17 mouse cellular contexts compared by ENCODE assay signal in genomic region chr17:90094999-90095398, GRCm38 (mm10).
DNase-seq lines count a peak whose midpoint lies in the region; ATAC-seq lines count a peak whose summit lies in the region.
"Had no signal": no experiment of that assay in that cellular context is flagged by ENCODE, and none has a peak within 500 bp of the region (broad histone marks: within the 10 kb centered on the region; RNA-seq: fewer than 3 reads in every experiment).

No protein-coding gene starts in this region.

- no peak for DNase-seq in frontal cortex, postnatal 10 days (ENCODE audit: low spot score in 2 of 2)
- DNase-seq in layer of hippocampus, adult 9-11 months: peak; percentile 43
- no peak for DNase-seq in layer of hippocampus, postnatal 10 days (ENCODE audit: low spot score in 2 of 2)
- DNase-seq in right cerebral cortex, adult 18-20 months: peak; percentile 63
- no peak for DNase-seq in right cerebral cortex, postnatal 25 days
- DNase-seq in telencephalon, adult 2 months (ENCODE audit: low read depth, low spot score): peak; percentile 83
- DNase-seq in cerebellum, postnatal 14 days: no peak
- DNase-seq: adrenal gland, postnatal 10 days; B cell, adult 2 months; cerebellum, adult 11-12 months; cerebellum, adult 9-10 months; cerebellum, postnatal 36 days; gastrocnemius, adult 2 months; gastrocnemius, postnatal 25 days; heart, postnatal 36 days had no signal

- ATAC-seq in frontal cortex, adult (ENCODE audit: low TSS enrichment): peak; percentile 86
- ATAC-seq: forebrain, embryonic 16.5 days had no signal

Comparison
In these comparisons a context has a peak if more than half of its experiments do, and no peak if none do; other contexts are left out.
1. DNase-seq: peak in layer of hippocampus, adult 9-11 months (single experiment), right cerebral cortex, adult 18-20 months (single experiment) and telencephalon, adult 2 months (single experiment); none in frontal cortex, postnatal 10 days (0 of 2), layer of hippocampus, postnatal 10 days (0 of 2), right cerebral cortex, postnatal 25 days (single experiment) and cerebellum, postnatal 14 days (0 of 2).